Mouse (Mus musculus) midbrain, embryonic 13.5 days (tissue): ENCODE results near the gene Dglucy. TPM values are rescaled to one million over a fixed set of nuclear protein-coding genes. Genes with fewer than 3 reads are reported as not detected.
"Not testable (repeated sequence)": the region's sequence is repeated elsewhere in the genome, so short reads cannot be mapped to it uniquely, and the experiment has no call there.

Source experiments
- ATAC-seq: fragments of 200-750 bp; cut with Nextera tagmentation; 2 replicates; pipeline ENCODE4 v1.8.0; 2017; ENCODE audit warnings: mild to moderate bottlenecking, moderate TSS enrichment, moderate library complexity
- H3K27ac ChIP-seq: fragments of 300-500 bp; sonication (generic); 2 replicates; pipeline ENCODE4 v1.5.1; 2015; ENCODE audit warnings: inconsistent platforms, mild to moderate bottlenecking, moderate library complexity
- H3K27me3 ChIP-seq: fragments of 300-500 bp; sonication (generic); 2 replicates; pipeline ENCODE4 v1.6.1; 2015; ENCODE audit warnings: mild to moderate bottlenecking, inconsistent platforms
- H3K36me3 ChIP-seq: fragments of 300-500 bp; sonication (generic); 2 replicates; pipeline ENCODE4 v1.6.1; 2015; ENCODE audit warnings: mild to moderate bottlenecking, inconsistent platforms
- H3K4me1 ChIP-seq: fragments of 300-500 bp; sonication (generic); replicated peaks from 2 replicates; pipeline ENCODE4 v1.6.1; 2015; ENCODE audit warnings: inconsistent platforms
- H3K4me2 ChIP-seq: fragments of 300-500 bp; sonication (generic); replicated peaks from 2 replicates; pipeline ENCODE4 v1.6.1; 2015; ENCODE audit warnings: moderate library complexity, mild to moderate bottlenecking, inconsistent platforms
- H3K4me3 ChIP-seq: fragments of 300-500 bp; sonication (generic); replicated peaks from 2 replicates; pipeline ENCODE4 v1.5.1; 2015; ENCODE audit warnings: mild to moderate bottlenecking, inconsistent platforms
- H3K9ac ChIP-seq: fragments of 300-500 bp; sonication (generic); replicated peaks from 2 replicates; pipeline ENCODE4 v1.6.1; 2015; ENCODE audit warnings: mild to moderate bottlenecking, inconsistent platforms
- H3K9me3 ChIP-seq: fragments of 300-500 bp; sonication (generic); 2 replicates; pipeline ENCODE4 v1.6.1; 2016; ENCODE audit warnings: mild to moderate bottlenecking, inconsistent platforms
- WGBS: fragments of 180-500 bp; shearing (Covaris S2); methylation state at CpG from one replicate; pipeline ENCODE4 v1.1.7; 2015; 5-methylcytosine and 5-hydroxymethylcytosine counted together
- polyA plus RNA-seq: library from polyadenylated mRNA; unstranded; fragments of >200 nt; fragmentation: Nextera tagmentation; extraction: Ambion mirVana; gene quantifications from 2 replicates; pipeline ENCODE4 v1.2.1, GENCODE M21; 2015

Dglucy gene
- polyA plus RNA-seq, 1 experiment from 2014 or later, result 2.1 TPM

GRCm38 (mm10) chr12:100784152-100784551, 5.3 kb downstream of the Dglucy start:
- ATAC-seq, result no peak
- H3K27me3 ChIP-seq, result no peaks in the 10 kb centered on the region

GRCm38 (mm10) chr12:100785344-100785743, 6.5 kb downstream of the Dglucy start:
- H3K4me1 ChIP-seq, result no peaks in the 10 kb centered on the region
- no peaks in the 10 kb centered on the region for H3K9me3 ChIP-seq
- H3K9ac ChIP-seq, result no peak overlapping the region
- no peak overlapping the region for H3K4me2 ChIP-seq
- no peak overlapping the region for H3K4me3 ChIP-seq
- H3K27ac ChIP-seq, result no peak overlapping the region
- no peaks in the 10 kb centered on the region for H3K27me3 ChIP-seq
- ATAC-seq, result no peak
- 85% methylated on average over 7 of the region's 7 CpGs for WGBS
- no peaks in the 10 kb centered on the region for H3K36me3 ChIP-seq

More at GRCm38 (mm10) chr12:100784152-100784551, 5.3 kb downstream of the Dglucy start:
- Histone ChIP-seq H3K9me3 (no peaks in the 10 kb centered on the region), H3K27ac (no peak overlapping the region), H3K4me3 (no peak overlapping the region), H3K36me3 (no peaks in the 10 kb centered on the region), H3K4me2 (no peak overlapping the region), H3K4me1 (peaks cover 7% of the 10 kb centered on the region), H3K9ac (no peak overlapping the region)
- 87% methylated on average over 2 of the region's 2 CpGs for WGBS

- WGBS, result 69% methylated on average over 3 of the region's 3 CpGs
- no peaks in the 10 kb centered on the region for H3K9me3 ChIP-seq
- H3K27me3 ChIP-seq, result no peaks in the 10 kb centered on the region
- no peak for ATAC-seq
- no peak overlapping the region for H3K9ac ChIP-seq
- no peaks in the 10 kb centered on the region for H3K4me1 ChIP-seq
- no peak overlapping the region for H3K4me3 ChIP-seq
- H3K36me3 ChIP-seq, result no peaks in the 10 kb centered on the region
- no peak overlapping the region for H3K27ac ChIP-seq
- no peak overlapping the region for H3K4me2 ChIP-seq
Observed at GRCm38 (mm10) chr12:100789981-100790550, 11.2 kb downstream of the Dglucy start.

- H3K9me3 ChIP-seq, result no peaks in the 10 kb centered on the region
- no peaks in the 10 kb centered on the region for H3K27me3 ChIP-seq
- ATAC-seq, result no peak
- H3K4me2 ChIP-seq, result no peak overlapping the region
- no peaks in the 10 kb centered on the region for H3K4me1 ChIP-seq
- no peaks in the 10 kb centered on the region for H3K36me3 ChIP-seq
- 87% methylated on average over 6 of the region's 6 CpGs for WGBS
- H3K27ac ChIP-seq, result no peak overlapping the region
- no peak overlapping the region for H3K4me3 ChIP-seq
- H3K9ac ChIP-seq, result no peak overlapping the region
Observed at GRCm38 (mm10) chr12:100791425-100791824, 12.6 kb downstream of the Dglucy start.

- 74% methylated on average over 7 of the region's 7 CpGs for WGBS
- Histone ChIP-seq H3K4me2 (no peak overlapping the region), H3K9ac (no peak overlapping the region), H3K36me3 (no peaks in the 10 kb centered on the region), H3K4me1 (no peaks in the 10 kb centered on the region), H3K4me3 (no peak overlapping the region), H3K27me3 (no peaks in the 10 kb centered on the region), H3K9me3 (no peaks in the 10 kb centered on the region), H3K27ac (no peak overlapping the region)
- no peak for ATAC-seq
Observed at GRCm38 (mm10) chr12:100794450-100795230, 15.8 kb downstream of the Dglucy start.

- Histone ChIP-seq H3K27me3 (no peaks in the 10 kb centered on the region), H3K27ac (no peak overlapping the region), H3K4me1 (no peaks in the 10 kb centered on the region), H3K4me3 (no peak overlapping the region), H3K36me3 (no peaks in the 10 kb centered on the region), H3K9me3 (no peaks in the 10 kb centered on the region), H3K4me2 (no peak overlapping the region), H3K9ac (no peak overlapping the region)
- ATAC-seq, result no peak
- 91% methylated on average over 7 of the region's 7 CpGs for WGBS
Observed at GRCm38 (mm10) chr12:100795390-100796036, 16.7 kb downstream of the Dglucy start.

- not testable (repeated sequence) for H3K9me3 ChIP-seq, H3K4me2 ChIP-seq, H3K4me3 ChIP-seq, H3K4me1 ChIP-seq, H3K9ac ChIP-seq, ATAC-seq, H3K27me3 ChIP-seq, H3K36me3 ChIP-seq, H3K27ac ChIP-seq
- WGBS, result 93% methylated on average over 19 of the region's 19 CpGs
Observed at GRCm38 (mm10) chr12:100803391-100803790, 24.5 kb downstream of the Dglucy start.

GRCm38 (mm10) chr12:100807280-100807679, 28.4 kb downstream of the Dglucy start:
- Histone ChIP-seq H3K9ac (no peak overlapping the region), H3K36me3 (no peaks in the 10 kb centered on the region), H3K4me3 (no peak overlapping the region), H3K27ac (no peak overlapping the region), H3K4me2 (no peak overlapping the region), H3K27me3 (no peaks in the 10 kb centered on the region), H3K4me1 (0 out of 2 replicates have a peak, but pooled peaks cover 6% of the 10 kb centered on the region), H3K9me3 (no peaks in the 10 kb centered on the region)
- WGBS, result 83% methylated on average over 7 of the region's 7 CpGs
- ATAC-seq, result no peak

GRCm38 (mm10) chr12:100808609-100809280, 29.9 kb downstream of the Dglucy start:
- 0 out of 2 replicates have a peak, but pooled peaks cover 6% of the 10 kb centered on the region for H3K4me1 ChIP-seq
- H3K27ac ChIP-seq, result no peak overlapping the region
- no peaks in the 10 kb centered on the region for H3K9me3 ChIP-seq
- no peak overlapping the region for H3K9ac ChIP-seq
- H3K4me2 ChIP-seq, result no peak overlapping the region
- no peaks in the 10 kb centered on the region for H3K36me3 ChIP-seq
- WGBS, result 49% methylated on average over 13 of the region's 13 CpGs
- no peak overlapping the region for H3K4me3 ChIP-seq
- H3K27me3 ChIP-seq, result no peaks in the 10 kb centered on the region
- ATAC-seq, result 0 out of 2 replicates have a peak, but pooled peaks have one; percentile 34

- Histone ChIP-seq H3K27me3 (no peaks in the 10 kb centered on the region), H3K4me1 (0 out of 2 replicates have a peak, but pooled peaks cover 6% of the 10 kb centered on the region), H3K4me2 (no peak overlapping the region), H3K9me3 (no peaks in the 10 kb centered on the region), H3K27ac (no peak overlapping the region), H3K36me3 (no peaks in the 10 kb centered on the region), H3K4me3 (no peak overlapping the region), H3K9ac (no peak overlapping the region)
- ATAC-seq, result no peak
- WGBS, result 95% methylated on average over 11 of the region's 11 CpGs
Observed at GRCm38 (mm10) chr12:100810542-100810941, 31.7 kb downstream of the Dglucy start.

- no peak overlapping the region for H3K27ac ChIP-seq
- no peak overlapping the region for H3K4me2 ChIP-seq
- 90% methylated on average over 2 of the region's 2 CpGs for WGBS
- no peaks in the 10 kb centered on the region for H3K36me3 ChIP-seq
- no peak overlapping the region for H3K4me3 ChIP-seq
- no peaks in the 10 kb centered on the region for H3K27me3 ChIP-seq
- H3K9me3 ChIP-seq, result no peaks in the 10 kb centered on the region
- ATAC-seq, result no peak
- no peak overlapping the region for H3K9ac ChIP-seq
- 0 out of 2 replicates have a peak, but pooled peaks cover 1% of the 10 kb centered on the region for H3K4me1 ChIP-seq
Observed at GRCm38 (mm10) chr12:100813901-100814300, 35.0 kb downstream of the Dglucy start.

GRCm38 (mm10) chr12:100814671-100815070, 35.8 kb downstream of the Dglucy start:
- Histone ChIP-seq H3K4me2 (no peak overlapping the region), H3K9ac (no peak overlapping the region), H3K36me3 (no peaks in the 10 kb centered on the region), H3K4me1 (no peaks in the 10 kb centered on the region), H3K9me3 (no peaks in the 10 kb centered on the region), H3K4me3 (no peak overlapping the region), H3K27ac (no peak overlapping the region), H3K27me3 (no peaks in the 10 kb centered on the region)
- no peak for ATAC-seq
- WGBS, result 85% methylated on average over 3 of the region's 3 CpGs
